Mouse (Mus musculus): ENCODE data around the gene Fbxo36. TPM values are rescaled to one million over a fixed set of nuclear protein-coding genes. Genes with fewer than 3 reads are reported as not detected.

Fbxo36 gene
- polyA plus RNA-seq, 1 experiment from 2014 or later: 11.2 TPM

Other genes with a start within 250 kb of the Fbxo36 start
- gene Dner, start 143.6 kb upstream of the Fbxo36 start, polyA plus RNA-seq (2015; fragmentation: Nextera tagmentation; extraction: Ambion mirVana): 1.4 and 1.5 TPM in 2 replicates
- 50.3 and 62.8 TPM in 2 replicates for gene Trip12, start 675 bp downstream of the Fbxo36 start, polyA plus RNA-seq (2015; fragmentation: Nextera tagmentation; extraction: Ambion mirVana)
- 0.19 and 0.35 TPM in 2 replicates for gene Slc16a14, start 95.3 kb downstream of the Fbxo36 start, polyA plus RNA-seq (2015; fragmentation: Nextera tagmentation; extraction: Ambion mirVana)

All from kidney, embryonic 16.5 days (tissue).